Mouse (Mus musculus): ENCODE results near the gene Prima1. TPM values are rescaled to one million over a fixed set of nuclear protein-coding genes. Genes with fewer than 3 reads are reported as not detected.

Gene Prima1
- total RNA-seq, 1 experiment from 2014 or later = 1.8 TPM

GRCm38 (mm10) chr12:103226121-103226520 is 15.8 kb downstream of the Prima1 start:
- no peak for DNase-seq

- no peak for DNase-seq
Observed at GRCm38 (mm10) chr12:103223671-103224070, 18.3 kb downstream of the Prima1 start.

- DNase-seq = no peak
Observed at GRCm38 (mm10) chr12:103215877-103216610, 25.9 kb downstream of the Prima1 start.

GRCm38 (mm10) chr12:103214797-103215196 is 27.2 kb downstream of the Prima1 start:
- no peak for DNase-seq

GRCm38 (mm10) chr12:103214270-103214669 is 27.7 kb downstream of the Prima1 start:
- peak; percentile 73 for DNase-seq

GRCm38 (mm10) chr12:103213591-103213990 is 28.4 kb downstream of the Prima1 start:
- DNase-seq = no peak

- DNase-seq = no peak
Observed at GRCm38 (mm10) chr12:103211078-103211477, 30.9 kb downstream of the Prima1 start.

- no peak for DNase-seq
Observed at GRCm38 (mm10) chr12:103209581-103209980, 32.4 kb downstream of the Prima1 start.

GRCm38 (mm10) chr12:103205561-103205960 is 36.4 kb downstream of the Prima1 start:
- peak; percentile 53 for DNase-seq

- peak; percentile 73 for DNase-seq
Observed at GRCm38 (mm10) chr12:103202592-103203544, 39.1 kb downstream of the Prima1 start.

GRCm38 (mm10) chr12:103192996-103193395 is 49.0 kb downstream of the Prima1 start:
- no peak for DNase-seq

- no peak for DNase-seq
Observed at GRCm38 (mm10) chr12:103189771-103190170, 52.2 kb downstream of the Prima1 start.

GRCm38 (mm10) chr12:103188223-103188622 is 53.7 kb downstream of the Prima1 start:
- no peak for DNase-seq

GRCm38 (mm10) chr12:103187020-103187419 is 54.9 kb downstream of the Prima1 start:
- no peak for DNase-seq

- no peak for DNase-seq
Observed at GRCm38 (mm10) chr12:103183057-103183456, 58.9 kb downstream of the Prima1 start.

GRCm38 (mm10) chr12:103168892-103169291 is 73.1 kb downstream of the Prima1 start:
- no peak for DNase-seq

GRCm38 (mm10) chr12:103164101-103165030 is 77.6 kb downstream of the Prima1 start:
- DNase-seq = no peak

- no peak for DNase-seq
Observed at GRCm38 (mm10) chr12:103163596-103163995, 78.4 kb downstream of the Prima1 start.

- no peak for DNase-seq
Observed at GRCm38 (mm10) chr12:103160721-103161120, 81.2 kb downstream of the Prima1 start.

GRCm38 (mm10) chr12:103159016-103159415 is 82.9 kb downstream of the Prima1 start:
- no peak for DNase-seq

GRCm38 (mm10) chr12:103157129-103157910 is 84.6 kb downstream of the Prima1 start:
- no peak for DNase-seq
